Mouse (Mus musculus): Measurements from ENCODE around the gene Sytl2. TPM values are rescaled to one million over a fixed set of nuclear protein-coding genes. Genes with fewer than 3 reads are reported as not detected.

The Sytl2 gene
- polyA plus RNA-seq, 1 experiment from 2014 or later = 0.95 TPM

DNA sequence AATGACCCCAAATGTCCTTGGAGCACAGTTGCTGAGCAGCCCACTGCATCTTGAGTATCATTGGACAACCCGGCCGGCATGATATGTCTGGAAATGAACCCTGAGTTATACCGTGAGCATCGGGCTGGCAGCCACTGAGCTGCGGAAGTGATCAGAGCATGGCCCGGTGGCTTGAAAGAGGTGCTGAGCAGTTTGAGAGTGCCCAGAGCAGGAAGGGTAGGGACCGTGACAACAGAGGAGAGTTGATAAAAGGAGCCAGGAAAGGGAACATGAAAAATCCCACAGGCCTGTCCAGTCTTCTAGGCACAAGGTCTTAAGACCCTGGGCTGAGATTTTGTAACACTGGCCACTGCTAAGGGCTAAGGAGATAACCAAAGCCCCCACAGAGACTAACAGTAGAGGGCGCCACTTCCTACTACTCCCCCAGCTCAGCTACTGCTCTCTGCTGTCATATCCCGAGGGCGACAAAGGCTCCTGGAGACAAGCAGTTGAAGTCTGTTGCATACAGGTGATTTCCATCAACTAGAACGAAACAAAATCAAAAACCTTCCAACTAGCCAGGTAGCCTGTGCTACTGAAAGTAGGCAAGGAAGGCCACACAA is 21.7 kb upstream of the Sytl2 start:
- no peak for ATAC-seq
- Histone ChIP-seq H3K4me1 (no peaks in the 10 kb centered on the region), H3K9ac (no peak overlapping the region), H3K36me3 (no peaks in the 10 kb centered on the region), H3K4me3 (no peak overlapping the region), H3K4me2 (no peak overlapping the region), H3K27ac (no peak overlapping the region), H3K9me3 (replicated peaks) (no peaks in the 10 kb centered on the region), H3K27me3 (replicated peaks) (peaks cover 2% of the 10 kb centered on the region; the same call in 1 of the 2 replicates)
- 47% methylated on average over 11 of the region's 11 CpGs for WGBS (ENCODE audit: insufficient replicate concordance)

- Histone ChIP-seq H3K4me1 (no peaks in the 10 kb centered on the region), H3K9ac (no peak overlapping the region), H3K9me3 (replicated peaks) (no peaks in the 10 kb centered on the region), H3K27ac (no peak overlapping the region), H3K4me3 (no peak overlapping the region), H3K27me3 (replicated peaks) (no peaks in the 10 kb centered on the region; the same call in 1 of the 2 replicates), H3K36me3 (no peaks in the 10 kb centered on the region), H3K4me2 (no peak overlapping the region)
- WGBS (ENCODE audit: insufficient replicate concordance) = 41% methylated on average over 8 of the region's 8 CpGs
- no peak for ATAC-seq
Observed at GRCm38 (mm10) chr7:90280878-90281277, 21.2 kb upstream of the Sytl2 start.

GRCm38 (mm10) chr7:90281759-90282546 is 20.1 kb upstream of the Sytl2 start:
- WGBS (ENCODE audit: insufficient replicate concordance) = 64% methylated on average over 11 of the region's 11 CpGs
- no peak overlapping the region for H3K4me2 ChIP-seq
- no peak overlapping the region for H3K4me3 ChIP-seq
- H3K27ac ChIP-seq = no peak overlapping the region
- ATAC-seq = no peak
- H3K9me3 ChIP-seq (replicated peaks) = no peaks in the 10 kb centered on the region
- no peaks in the 10 kb centered on the region for H3K4me1 ChIP-seq
- no peaks in the 10 kb centered on the region for H3K36me3 ChIP-seq
- no peak overlapping the region for H3K9ac ChIP-seq
- H3K27me3 ChIP-seq (replicated peaks) = no peaks in the 10 kb centered on the region; the same call in 1 of the 2 replicates

DNA sequence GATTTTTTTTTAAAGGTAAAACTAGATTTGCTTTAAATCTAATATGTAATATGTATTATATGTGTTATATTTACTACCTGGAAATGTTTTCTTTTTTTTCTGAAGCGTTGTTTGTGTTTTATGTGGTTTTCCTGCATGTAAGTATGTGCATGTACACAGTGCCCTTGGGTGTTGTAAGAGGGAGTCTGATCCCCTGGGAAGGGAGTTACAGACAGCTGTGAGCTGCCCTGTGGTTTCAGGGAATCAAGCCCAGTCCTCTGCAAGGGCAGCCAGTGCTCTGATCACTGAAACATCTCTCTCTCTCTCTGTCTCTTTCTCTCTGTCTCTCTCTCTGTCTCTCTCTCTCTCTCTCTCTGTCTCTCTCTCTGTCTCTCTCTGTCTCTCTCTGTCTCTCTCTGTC is 19.3 kb upstream of the Sytl2 start:
- ATAC-seq = no peak
- no peaks in the 10 kb centered on the region for H3K9me3 ChIP-seq (replicated peaks)
- no peak overlapping the region for H3K4me2 ChIP-seq
- no peaks in the 10 kb centered on the region; the same call in 1 of the 2 replicates for H3K27me3 ChIP-seq (replicated peaks)
- H3K4me3 ChIP-seq = no peak overlapping the region
- 62% methylated on average over 1 of the region's 1 CpGs for WGBS (ENCODE audit: insufficient replicate concordance)
- H3K9ac ChIP-seq = no peak overlapping the region
- H3K4me1 ChIP-seq = no peaks in the 10 kb centered on the region
- H3K27ac ChIP-seq = no peak overlapping the region
- H3K36me3 ChIP-seq = no peaks in the 10 kb centered on the region

DNA sequence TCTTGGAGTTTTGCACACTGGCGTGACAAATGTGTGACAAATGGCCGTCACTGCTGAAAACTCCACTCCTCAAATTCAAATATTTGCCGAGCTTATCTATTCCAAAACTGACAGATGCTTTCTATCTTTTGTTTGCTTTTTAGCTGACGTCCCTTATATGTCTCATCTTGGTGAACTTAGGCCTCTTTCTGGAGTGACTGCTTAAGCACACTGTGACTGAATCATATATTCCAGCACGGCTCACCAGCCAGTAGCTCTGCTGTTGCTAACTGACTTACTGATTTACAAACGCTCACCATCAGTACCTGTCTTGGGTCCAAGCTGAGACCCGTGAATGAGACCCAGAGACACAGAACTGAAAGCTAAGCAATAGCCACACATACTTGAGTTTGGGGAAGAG is 17.3 kb upstream of the Sytl2 start:
- Histone ChIP-seq H3K9ac (no peak overlapping the region), H3K9me3 (replicated peaks) (no peaks in the 10 kb centered on the region), H3K4me1 (no peaks in the 10 kb centered on the region), H3K4me2 (no peak overlapping the region), H3K4me3 (no peak overlapping the region), H3K36me3 (no peaks in the 10 kb centered on the region), H3K27ac (no peak overlapping the region), H3K27me3 (replicated peaks) (no peaks in the 10 kb centered on the region; the same call in 1 of the 2 replicates)
- ATAC-seq = no peak
- 52% methylated on average over 7 of the region's 7 CpGs for WGBS (ENCODE audit: insufficient replicate concordance)

- no peak overlapping the region for H3K4me2 ChIP-seq
- WGBS (ENCODE audit: insufficient replicate concordance) = 63% methylated on average over 6 of the region's 6 CpGs
- H3K27me3 ChIP-seq (replicated peaks) = no peaks in the 10 kb centered on the region
- H3K9ac ChIP-seq = no peak overlapping the region
- no peak overlapping the region for H3K4me3 ChIP-seq
- ATAC-seq = no peak
- no peaks in the 10 kb centered on the region for H3K9me3 ChIP-seq (replicated peaks)
- no peaks in the 10 kb centered on the region for H3K4me1 ChIP-seq
- H3K36me3 ChIP-seq = no peaks in the 10 kb centered on the region
- H3K27ac ChIP-seq = no peak overlapping the region
Observed at GRCm38 (mm10) chr7:90291885-90292284, 10.2 kb upstream of the Sytl2 start.

- Histone ChIP-seq H3K4me1 (0 out of 2 replicates have a peak, but pooled peaks cover 7% of the 10 kb centered on the region), H3K9ac (no peak overlapping the region), H3K36me3 (no peaks in the 10 kb centered on the region), H3K4me3 (peak overlapping the region; percentile 50), H3K9me3 (replicated peaks) (no peaks in the 10 kb centered on the region), H3K27ac (no peak overlapping the region), H3K4me2 (peak overlapping the region; percentile 64), H3K27me3 (replicated peaks) (peaks cover 55% of the 10 kb centered on the region)
- 3% methylated on average over 27 of the region's 27 CpGs for WGBS (ENCODE audit: insufficient replicate concordance)
- no peak for ATAC-seq
Observed at GRCm38 (mm10) chr7:90302647-90303552, 848 bp downstream of the Sytl2 start.

DNA sequence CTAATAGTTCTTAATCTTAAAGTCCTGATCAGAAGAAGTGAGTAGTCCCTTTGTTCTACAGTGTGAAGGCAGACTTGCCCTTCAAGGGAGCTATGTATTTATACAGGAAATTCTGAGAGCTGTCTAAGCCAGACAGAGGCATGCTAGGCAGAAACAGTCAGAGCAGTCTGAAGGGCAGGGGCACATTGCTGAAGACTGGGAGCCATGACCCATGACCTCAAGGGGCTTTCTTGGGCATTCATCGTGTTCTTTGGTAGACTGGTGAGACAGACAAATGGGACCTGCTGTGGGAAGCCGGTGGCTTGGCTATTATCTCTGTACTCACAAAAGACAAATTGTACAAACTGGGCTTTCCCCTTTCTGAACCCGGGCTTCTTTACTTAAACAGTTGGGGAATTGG is 4.0 kb downstream of the Sytl2 start:
- Histone ChIP-seq H3K9me3 (replicated peaks) (no peaks in the 10 kb centered on the region), H3K4me3 (no peak overlapping the region), H3K4me1 (0 out of 2 replicates have a peak, but pooled peaks cover 7% of the 10 kb centered on the region), H3K4me2 (no peak overlapping the region), H3K27ac (no peak overlapping the region), H3K9ac (no peak overlapping the region), H3K27me3 (replicated peaks) (peaks cover 40% of the 10 kb centered on the region), H3K36me3 (no peaks in the 10 kb centered on the region)
- 41% methylated on average over 3 of the region's 3 CpGs for WGBS (ENCODE audit: insufficient replicate concordance)
- ATAC-seq = no peak

DNA sequence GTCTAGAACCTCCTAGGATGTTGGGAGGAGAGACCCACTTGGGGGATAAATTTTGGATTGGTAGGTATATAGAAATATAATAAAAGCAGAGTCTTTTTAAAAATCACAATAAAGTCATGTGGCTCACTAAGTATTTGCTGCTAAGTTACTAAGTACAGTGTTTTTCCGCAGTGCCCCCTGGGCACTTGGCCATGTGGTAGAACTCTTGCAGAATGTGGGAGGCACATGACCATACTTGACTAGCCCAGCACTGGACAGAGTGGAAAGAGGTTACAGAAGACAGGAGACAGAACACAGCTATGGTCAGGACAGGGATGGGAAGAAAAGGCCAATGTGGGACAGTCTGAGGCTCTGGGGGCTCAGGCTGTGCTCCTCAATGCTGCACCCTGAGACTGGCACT is 4.9 kb downstream of the Sytl2 start:
- H3K4me3 ChIP-seq = no peak overlapping the region
- H3K27ac ChIP-seq = no peak overlapping the region
- no peak for ATAC-seq
- H3K9me3 ChIP-seq (replicated peaks) = no peaks in the 10 kb centered on the region
- H3K36me3 ChIP-seq = no peaks in the 10 kb centered on the region
- H3K27me3 ChIP-seq (replicated peaks) = peaks cover 33% of the 10 kb centered on the region
- H3K4me1 ChIP-seq = 0 out of 2 replicates have a peak, but pooled peaks cover 7% of the 10 kb centered on the region
- 84% methylated on average over 1 of the region's 1 CpGs for WGBS (ENCODE audit: insufficient replicate concordance)
- H3K4me2 ChIP-seq = no peak overlapping the region
- no peak overlapping the region for H3K9ac ChIP-seq

DNA sequence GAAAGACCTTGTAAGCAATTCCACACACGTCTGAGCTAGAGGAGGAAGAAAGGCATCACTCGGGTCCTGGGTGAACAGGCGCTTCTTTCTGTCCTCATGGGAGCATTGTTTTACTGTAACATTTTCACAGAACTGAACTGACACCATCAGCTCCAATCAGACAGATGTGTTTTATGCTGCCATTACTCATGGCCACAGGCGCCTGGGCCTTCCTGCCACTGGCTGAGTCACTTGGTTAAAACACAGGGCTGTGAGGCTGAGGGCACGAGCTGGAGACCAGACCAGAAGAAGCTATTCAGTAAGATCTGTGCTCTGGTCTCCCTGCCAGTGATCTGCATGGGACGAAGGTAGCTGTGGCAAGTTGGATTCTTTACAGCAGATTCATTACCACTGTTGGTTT is 6.0 kb downstream of the Sytl2 start:
- WGBS (ENCODE audit: insufficient replicate concordance) = 59% methylated on average over 6 of the region's 6 CpGs
- no peaks in the 10 kb centered on the region for H3K4me1 ChIP-seq
- no peaks in the 10 kb centered on the region for H3K9me3 ChIP-seq (replicated peaks)
- no peak overlapping the region for H3K9ac ChIP-seq
- no peak overlapping the region for H3K27ac ChIP-seq
- H3K36me3 ChIP-seq = no peaks in the 10 kb centered on the region
- H3K4me3 ChIP-seq = no peak overlapping the region
- no peak overlapping the region for H3K4me2 ChIP-seq
- H3K27me3 ChIP-seq (replicated peaks) = peaks cover 22% of the 10 kb centered on the region
- ATAC-seq = no peak

DNA sequence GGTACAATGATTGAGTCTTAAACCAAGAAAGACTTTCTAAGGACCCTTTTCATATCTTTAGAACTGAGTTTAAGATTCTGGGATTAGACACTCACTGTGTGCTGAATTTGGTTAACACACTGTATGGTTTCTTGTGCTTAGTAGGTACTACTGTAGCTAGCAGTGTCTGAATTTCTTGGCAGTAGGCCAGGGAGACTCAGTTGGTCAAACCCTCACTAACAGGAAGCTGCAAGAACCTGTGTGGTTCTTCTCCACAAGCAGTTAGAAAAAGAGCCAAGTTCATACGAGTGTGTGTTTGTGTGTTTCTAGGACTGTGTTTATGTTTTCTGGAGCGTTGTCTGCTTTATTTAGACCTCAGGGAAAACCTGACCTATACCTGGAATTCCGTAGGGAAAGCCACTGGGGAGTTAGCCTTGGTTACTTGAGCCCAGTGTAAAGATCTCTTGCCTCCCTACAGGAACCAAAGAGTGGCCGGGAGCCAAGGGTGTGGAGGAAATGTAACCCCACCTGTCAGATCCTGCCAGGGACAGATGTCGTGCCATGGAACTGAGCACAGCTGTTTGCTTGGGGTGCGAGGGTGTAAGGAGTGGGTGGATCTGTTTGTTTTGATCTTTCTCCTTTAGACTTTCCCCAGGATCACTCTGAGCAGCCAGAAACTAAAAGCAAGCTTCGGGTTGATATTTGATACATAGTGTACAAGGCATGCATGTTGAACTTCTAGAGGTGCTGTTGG is 10.3 kb downstream of the Sytl2 start:
- Histone ChIP-seq H3K9me3 (replicated peaks) (no peaks in the 10 kb centered on the region), H3K9ac (no peak overlapping the region), H3K4me3 (no peak overlapping the region), H3K4me2 (no peak overlapping the region), H3K27ac (no peak overlapping the region), H3K27me3 (replicated peaks) (no peaks in the 10 kb centered on the region), H3K4me1 (no peaks in the 10 kb centered on the region), H3K36me3 (no peaks in the 10 kb centered on the region)
- no peak for ATAC-seq
- 41% methylated on average over 7 of the region's 7 CpGs for WGBS (ENCODE audit: insufficient replicate concordance)

All from liver, embryonic 12.5 days (tissue).